Mouse (Mus musculus) B cell, adult 2 months (primary cell): ENCODE results near the gene Fmo2.

Experiments
- DNase-seq, 2 experiments: peaks; one replicate each; pipeline ENCODE4 v3.0.0; 2022

Fmo2 gene

GRCm38 (mm10) chr1:162838976-162839375 is 59.5 kb downstream of the Fmo2 start:
- no peak for DNase-seq

- DNase-seq: no peak
These were observed 64.2 kb downstream of the Fmo2 start for GRCm38 (mm10) chr1:162834342-162834741.

GRCm38 (mm10) chr1:162832574-162832953 is 66.0 kb downstream of the Fmo2 start:
- DNase-seq: no peak

- DNase-seq: no peak
These were observed 66.5 kb downstream of the Fmo2 start for GRCm38 (mm10) chr1:162831838-162832573.
